Mouse (Mus musculus): ENCODE data around the gene Clock.

DNA sequence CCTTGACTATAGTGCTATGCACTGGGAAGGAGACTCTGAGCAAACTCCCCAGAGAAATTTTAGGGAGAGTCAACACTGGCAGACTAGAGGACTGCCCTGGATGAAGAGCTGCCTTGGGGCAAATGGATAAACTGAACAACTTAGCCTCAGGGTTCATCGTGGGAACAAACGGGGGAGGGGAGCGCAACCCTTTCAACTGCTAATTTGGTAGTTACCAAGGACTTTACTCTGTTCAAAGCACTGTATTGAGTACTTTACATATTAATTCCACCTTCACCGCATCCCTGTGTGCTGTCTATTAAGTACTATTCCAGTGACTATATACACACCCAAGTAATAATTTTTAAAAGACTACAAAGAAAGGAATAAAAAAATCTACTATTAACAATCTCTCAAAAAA, 18.9 kb downstream of the Clock start:
- TF ChIP-seq CTCF (IDR thresholded peaks at IDR 0.05; ENCODE audit: control insufficient read depth, insufficient read depth, insufficient replicate concordance, low read depth, low read length): no peak
- TF ChIP-seq POLR2A (IDR thresholded peaks at IDR 0.05; ENCODE audit: control insufficient read depth, low read depth, low read length): no peak

All from testis, adult 2 months (tissue).